Mouse (Mus musculus): Measurements from ENCODE around the gene Clrn1.

Gene Clrn1

GRCm38 (mm10) chr3:58831586-58831985, 53.6 kb downstream of the Clrn1 start:
- no peak for DNase-seq (ENCODE audit: low spot score)

GRCm38 (mm10) chr3:58829926-58830325, 55.2 kb downstream of the Clrn1 start:
- no peak for DNase-seq (ENCODE audit: low spot score)

GRCm38 (mm10) chr3:58828366-58829153, 56.6 kb downstream of the Clrn1 start:
- DNase-seq (ENCODE audit: low spot score), result no peak

- no peak for DNase-seq (ENCODE audit: low spot score)
Measured at GRCm38 (mm10) chr3:58826266-58826665, 58.9 kb downstream of the Clrn1 start.

- DNase-seq (ENCODE audit: low spot score), result no peak
Measured at GRCm38 (mm10) chr3:58822211-58822610, 62.9 kb downstream of the Clrn1 start, which contains the start of gene Mindy4b-ps. TSS of gene Mindy4b-ps (minus strand) at chr3:58822311.

GRCm38 (mm10) chr3:58817337-58817736, 67.8 kb downstream of the Clrn1 start:
- DNase-seq (ENCODE audit: low spot score), result no peak

- no peak for DNase-seq (ENCODE audit: low spot score)
Measured at GRCm38 (mm10) chr3:58814191-58814590, 70.9 kb downstream of the Clrn1 start.

- no peak for DNase-seq (ENCODE audit: low spot score)
Measured at GRCm38 (mm10) chr3:58810353-58810752, 74.8 kb downstream of the Clrn1 start.

GRCm38 (mm10) chr3:58809111-58809915, 75.8 kb downstream of the Clrn1 start:
- no peak for DNase-seq (ENCODE audit: low spot score)

GRCm38 (mm10) chr3:58808636-58809035, 76.5 kb downstream of the Clrn1 start:
- no peak for DNase-seq (ENCODE audit: low spot score)

GRCm38 (mm10) chr3:58804745-58805144, 80.4 kb downstream of the Clrn1 start:
- DNase-seq (ENCODE audit: low spot score), result no peak

- DNase-seq (ENCODE audit: low spot score), result no peak
Measured at GRCm38 (mm10) chr3:58798676-58799075, 86.5 kb downstream of the Clrn1 start.

- DNase-seq (ENCODE audit: low spot score), result no peak
Measured at GRCm38 (mm10) chr3:58798245-58798644, 86.9 kb downstream of the Clrn1 start.

Measured in yolk sac, embryonic 10.5 days (tissue).